Mouse (Mus musculus) neutrophil, adult 65 days (primary cell): ENCODE data around the gene Gm15056. TPM values are rescaled to one million over a fixed set of nuclear protein-coding genes. Genes with fewer than 3 reads are reported as not detected.

ENCODE experiments used
- total RNA-seq: library from RNA; stranded (reverse); gene quantifications from 2 replicates; pipeline ENCODE4 v1.2.4, GENCODE M21; 2023

The Gm15056 gene
- not detected in 2 replicates for total RNA-seq

GRCm38 (mm10) chr8:20902527-20902926 lies at the start of gene Gm15056:
Gene Gm15056 (minus strand): TSS chr8:20902627.

GRCm38 (mm10) chr8:20944610-20945009 lies 42.2 kb upstream of the Gm15056 start, which contains the start of gene AY761185:
Gene AY761185 (minus strand): TSS chr8:20944710.

DNA sequence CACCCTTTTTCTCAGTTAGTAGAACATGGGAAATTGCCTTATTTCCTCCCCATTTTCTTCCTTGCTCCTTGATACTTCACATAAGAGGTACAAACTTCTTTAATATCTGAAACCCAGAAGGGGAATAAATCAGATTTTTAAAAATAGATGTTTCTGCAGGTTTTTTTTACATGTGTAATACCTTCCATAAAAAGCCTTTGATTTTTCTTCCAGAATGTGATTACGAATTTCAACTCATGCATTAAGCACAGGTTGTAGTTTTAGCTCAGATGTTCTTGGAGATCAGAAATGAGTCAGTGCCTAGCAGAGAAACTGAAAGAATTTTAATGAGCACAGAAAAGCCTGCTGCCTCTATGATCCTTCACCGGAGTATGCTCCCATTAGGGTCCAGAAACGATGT lies 19.5 kb upstream of the Gm15056 start, which contains the start of gene Gm6040:
Gene Gm6040, minus strand, starts transcription at position 101 of the 400 bp plus-strand sequence.

GRCm38 (mm10) chr8:20892369-20892768 lies 10.1 kb downstream of the Gm15056 start, which contains the start of gene Defb33:
Gene Defb33 (plus strand): TSS chr8:20892669.

Other genes with a start within 250 kb of the Gm15056 start
- not detected in 2 replicates for gene Defb33, start 10.0 kb downstream of the Gm15056 start, total RNA-seq
- gene Gm6040, start 19.4 kb upstream of the Gm15056 start, total RNA-seq: not detected in 2 replicates
- gene AY761185, start 42.1 kb upstream of the Gm15056 start, total RNA-seq: not detected in 2 replicates
- not detected in 2 replicates for gene Defa21, start 122.9 kb upstream of the Gm15056 start, total RNA-seq
- not detected in 2 replicates for gene Defa23, start 152.4 kb upstream of the Gm15056 start, total RNA-seq
- gene Defa35, start 162.4 kb upstream of the Gm15056 start, total RNA-seq: not detected in 2 replicates
- not detected in 2 replicates for gene Defa25, start 181.8 kb upstream of the Gm15056 start, total RNA-seq
- gene Gm14851, start 193.4 kb upstream of the Gm15056 start, total RNA-seq: not detected in 2 replicates
- not detected in 2 replicates for gene Defa30, start 232.0 kb upstream of the Gm15056 start, total RNA-seq